Mouse (Mus musculus) skeletal muscle tissue, adult 2 months (tissue): ENCODE measurements around the gene Gm10053.
"Not testable (repeated sequence)": the region's sequence is repeated elsewhere in the genome, so short reads cannot be mapped to it uniquely, and the experiment has no call there.

ENCODE experiments used
- DNase-seq: peaks from one replicate; pipeline ENCODE4 v3.0.0-alpha.2; 2012; ENCODE audit warnings: low read depth, low spot score

The Gm10053 gene

DNA sequence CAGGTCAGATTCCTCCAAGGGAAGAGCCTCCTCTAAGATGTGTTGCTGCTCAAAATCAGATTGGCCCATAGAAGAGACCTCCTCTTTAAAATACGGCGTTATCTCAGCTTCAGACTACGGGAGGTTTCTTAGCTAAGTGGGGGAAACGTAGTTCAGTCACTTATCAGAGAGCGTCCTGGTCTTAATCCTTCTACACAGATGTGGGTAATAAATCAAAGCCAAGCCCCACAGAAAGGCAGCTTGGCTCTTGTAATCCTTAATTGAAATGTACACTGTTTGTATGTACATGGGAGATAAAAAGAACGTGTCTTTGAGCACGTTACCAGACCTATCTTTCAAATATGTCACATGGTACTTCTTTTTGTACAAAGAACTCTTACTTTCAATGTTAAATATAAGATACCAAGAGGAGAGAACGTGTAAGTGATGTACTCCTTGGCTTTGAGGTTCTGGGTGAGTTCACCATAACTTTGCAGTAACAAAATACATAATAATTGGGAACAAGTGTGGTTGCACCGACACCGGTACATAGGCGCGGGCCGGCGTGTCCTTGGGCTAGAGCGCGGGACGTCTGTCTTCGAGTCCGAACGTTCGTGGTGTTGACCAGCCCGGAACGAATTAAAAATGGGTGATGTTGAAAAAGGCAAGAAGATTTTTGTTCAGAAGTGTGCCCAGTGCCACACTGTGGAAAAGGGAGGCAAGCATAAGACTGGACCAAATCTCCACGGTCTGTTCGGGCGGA, at the start of gene Gm10053:
Gene Gm10053, plus strand, starts transcription at position 558 of the 742 bp plus-strand sequence.
- DNase-seq, result not testable (repeated sequence)

DNA sequence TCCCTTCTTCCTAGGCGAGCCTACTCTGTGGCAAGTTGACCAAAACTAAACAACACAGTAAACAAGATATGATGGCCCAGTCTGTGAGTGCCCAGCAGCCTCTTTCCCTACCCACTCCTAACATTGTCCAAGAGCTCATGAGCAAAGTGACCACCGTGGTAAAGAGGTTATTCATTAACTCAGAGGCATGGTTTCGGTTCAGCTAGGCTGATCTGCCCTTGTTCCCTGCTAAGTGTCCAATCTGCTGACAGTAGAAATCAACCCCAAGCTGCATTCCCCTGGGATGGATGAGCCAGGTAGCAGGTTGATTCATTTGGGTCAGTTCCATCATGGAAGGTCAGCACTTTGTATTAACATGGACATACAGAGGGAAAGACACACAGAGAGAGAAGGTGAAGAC, 33.4 kb upstream of the Gm10053 start:
- DNase-seq, result no peak

GRCm38 (mm10) chr19:24845007-24845546, 30.4 kb upstream of the Gm10053 start:
- no peak for DNase-seq

GRCm38 (mm10) chr19:24848345-24848744, 27.1 kb upstream of the Gm10053 start:
- no peak for DNase-seq

GRCm38 (mm10) chr19:24848844-24849243, 26.6 kb upstream of the Gm10053 start:
- no peak for DNase-seq

DNA sequence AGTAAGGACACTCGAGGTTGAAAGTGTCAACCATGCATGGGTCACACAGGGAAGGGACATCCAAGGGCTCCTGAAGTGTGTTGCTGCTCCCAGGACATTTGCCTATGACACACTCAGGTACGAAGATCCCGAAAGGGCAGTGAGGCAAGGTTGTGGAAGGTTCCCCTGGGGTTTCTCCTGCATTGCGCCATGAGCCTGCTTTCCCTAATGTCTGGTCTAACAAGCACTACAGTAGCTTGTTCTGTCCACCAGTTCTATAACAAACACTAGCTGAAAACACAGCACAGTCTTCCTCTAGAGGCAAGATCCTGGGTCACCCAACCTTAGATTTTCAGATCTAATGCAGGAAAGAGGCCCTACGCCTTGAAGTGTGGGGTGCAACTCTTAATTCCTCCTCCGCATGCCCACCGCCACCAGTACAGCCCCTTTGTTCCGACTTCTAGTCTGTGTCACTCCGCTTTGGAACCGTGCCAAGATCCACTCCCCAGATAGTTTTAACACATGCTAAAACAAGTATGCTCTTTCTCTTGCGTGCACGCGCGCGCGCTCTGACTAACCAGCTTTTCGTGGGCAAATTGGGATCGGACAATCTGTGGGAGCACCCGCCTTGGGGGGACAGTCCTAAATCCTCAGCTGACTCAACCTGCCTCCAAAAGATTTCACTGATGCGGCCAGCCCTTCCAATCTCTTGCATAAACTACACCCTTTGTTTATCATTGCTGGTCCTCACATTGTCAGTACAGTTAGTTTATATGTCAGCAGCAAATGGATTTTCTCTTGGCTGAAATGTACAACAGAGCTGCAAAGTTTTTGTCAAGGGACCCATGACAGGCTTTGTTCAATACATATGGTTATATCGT, 23.8 kb upstream of the Gm10053 start:
- DNase-seq, result peak; percentile 28

DNA sequence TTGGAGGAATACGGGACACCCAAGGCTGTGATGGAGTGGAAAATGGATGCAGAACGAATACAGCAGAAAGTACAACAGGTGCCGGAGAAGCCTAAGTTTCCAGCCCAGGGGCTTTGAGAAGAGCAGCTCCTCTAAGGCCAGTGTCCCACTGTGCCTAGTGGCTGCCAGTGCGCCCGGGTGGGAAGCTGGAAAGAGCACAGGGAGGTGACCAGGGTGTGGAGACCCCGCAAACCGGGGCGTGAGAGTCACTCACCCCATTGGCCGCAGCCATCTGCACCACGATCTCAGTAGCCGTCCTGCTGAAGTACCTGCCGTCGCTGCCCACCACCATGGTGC, 14.2 kb upstream of the Gm10053 start:
- DNase-seq, result no peak

DNA sequence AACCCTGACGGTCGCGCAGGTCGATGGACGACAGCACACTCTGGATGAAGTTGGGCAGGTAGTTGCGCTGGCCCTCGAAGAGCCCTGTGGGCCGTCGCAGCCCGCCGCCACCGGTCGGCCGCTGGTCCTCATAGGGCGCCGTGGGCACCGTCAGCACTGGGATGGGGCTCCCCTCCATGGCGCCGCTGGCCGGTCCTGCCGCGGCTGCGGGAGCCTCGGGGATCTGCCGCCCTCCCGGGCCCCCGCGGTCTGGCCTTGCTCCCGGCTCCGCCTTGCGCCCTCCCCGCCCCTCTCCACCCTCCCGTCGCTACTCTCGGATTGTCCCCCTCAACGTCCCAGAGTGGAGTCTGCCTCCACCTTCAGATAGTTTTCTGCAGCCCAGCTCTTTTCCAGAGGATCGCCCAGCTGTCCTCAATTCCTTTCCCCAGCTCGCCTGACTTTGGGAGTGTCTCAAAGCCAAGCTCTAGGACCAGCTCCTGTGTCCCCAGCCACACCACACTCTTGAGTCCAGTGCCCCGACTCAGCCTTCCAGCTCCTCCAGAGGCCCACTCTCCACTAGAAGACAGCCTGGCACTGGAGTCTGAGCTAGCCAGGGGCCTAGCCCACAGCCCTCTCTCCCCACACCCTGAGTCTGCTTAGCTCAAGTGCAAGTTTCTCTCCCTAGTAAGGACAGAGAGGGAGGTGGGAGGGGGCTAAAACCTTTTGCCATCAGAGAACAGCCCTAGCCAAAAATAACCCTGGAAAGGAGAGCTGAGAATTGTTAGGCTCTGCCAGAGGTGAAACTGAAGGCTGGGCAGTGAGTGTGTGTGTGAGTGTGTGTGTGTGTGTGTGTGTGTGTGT, 13.7 kb upstream of the Gm10053 start, which contains the start of gene Pgm5:
Gene Pgm5, minus strand, starts transcription at position 244 of the 840 bp plus-strand sequence.
- DNase-seq, result peak; percentile 36

DNA sequence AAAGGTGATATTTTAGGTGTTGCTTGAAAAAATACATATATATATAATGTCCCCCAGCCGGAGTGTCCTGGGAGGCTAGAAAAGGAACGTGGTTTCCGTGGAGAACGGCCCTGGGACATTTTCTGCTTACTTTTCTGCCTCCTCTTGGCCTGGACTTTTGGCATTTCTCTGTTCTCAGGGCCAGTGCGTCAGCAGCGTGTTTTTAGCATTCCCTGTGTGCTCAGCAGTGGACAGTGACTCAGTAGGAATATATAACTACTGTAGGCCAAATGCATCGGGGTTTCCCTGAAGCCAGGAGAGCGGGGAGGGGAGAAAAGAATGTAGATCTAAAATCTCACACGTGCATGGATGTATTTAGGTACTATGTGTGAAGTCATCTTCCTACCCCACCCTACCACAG, 10.1 kb upstream of the Gm10053 start:
- DNase-seq, result no peak

DNA sequence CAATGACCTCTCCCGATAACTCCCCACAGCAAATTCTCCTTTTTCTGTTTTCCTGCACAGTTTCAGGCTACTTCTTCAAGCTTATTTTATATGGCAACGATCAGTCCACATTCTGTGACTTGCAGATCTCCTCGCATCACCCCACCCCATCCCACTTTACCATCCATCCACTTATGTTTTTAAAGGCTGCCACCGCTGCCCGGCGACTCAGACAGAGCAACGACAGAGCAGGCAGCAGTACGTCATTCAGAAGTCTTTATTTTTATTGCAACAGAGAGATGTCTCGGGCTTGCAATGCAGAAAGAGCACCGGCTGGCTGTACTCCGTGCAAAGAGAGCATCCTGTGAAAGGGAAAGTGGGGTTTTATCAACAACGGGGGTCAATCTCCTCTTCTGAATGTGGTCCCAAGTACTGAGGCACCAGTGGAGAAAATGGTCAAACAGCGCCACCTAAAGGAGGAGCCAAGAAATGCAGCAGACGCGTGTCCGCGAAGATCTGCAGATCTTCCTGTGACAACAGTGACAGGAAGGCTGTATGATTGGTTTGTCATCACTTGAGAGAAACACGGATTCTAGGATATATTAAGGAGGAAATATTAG, 4.3 kb upstream of the Gm10053 start:
- peak; percentile 51 for DNase-seq

DNA sequence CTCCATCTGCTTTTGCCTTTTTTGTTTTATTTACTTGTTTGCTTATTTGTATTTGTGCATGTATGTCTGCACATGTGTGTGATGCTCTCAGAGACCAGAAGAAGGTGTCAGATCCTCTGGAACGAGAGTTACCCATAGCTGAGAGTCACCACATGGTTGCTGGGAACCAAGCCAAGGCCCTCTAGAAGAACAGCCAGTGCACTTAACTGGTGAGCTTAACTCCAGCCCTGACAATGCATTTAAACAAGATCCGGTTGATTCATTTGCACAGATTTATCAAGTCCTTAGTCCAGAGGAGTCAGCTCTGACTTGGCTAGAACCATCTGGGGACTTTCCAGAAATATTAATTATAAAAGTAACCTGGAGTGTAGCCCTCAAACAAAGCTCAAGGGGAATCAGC, 1.6 kb upstream of the Gm10053 start:
- DNase-seq, result no peak

GRCm38 (mm10) chr19:24881237-24881636, 5.8 kb downstream of the Gm10053 start:
- DNase-seq, result no peak

DNA sequence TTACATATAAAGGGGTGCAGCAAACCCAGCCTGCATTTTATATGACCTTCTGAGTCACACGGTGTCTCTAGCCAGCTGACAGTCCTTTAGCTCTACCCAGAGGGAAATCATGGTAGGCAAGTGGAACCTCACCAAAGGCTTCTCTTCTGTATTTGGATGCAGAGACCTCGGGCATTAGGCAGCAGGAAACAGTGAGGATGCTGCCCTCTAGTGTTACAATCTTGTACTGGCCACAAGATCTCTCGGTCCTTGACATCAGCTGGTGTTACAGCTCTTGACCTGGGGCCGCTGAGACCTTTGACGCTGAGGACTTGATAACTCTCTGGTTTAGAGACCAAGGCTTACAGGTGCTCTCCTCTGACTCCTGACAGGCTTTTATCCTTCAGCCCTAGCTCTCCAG, 10.0 kb downstream of the Gm10053 start:
- peak; percentile 25 for DNase-seq

DNA sequence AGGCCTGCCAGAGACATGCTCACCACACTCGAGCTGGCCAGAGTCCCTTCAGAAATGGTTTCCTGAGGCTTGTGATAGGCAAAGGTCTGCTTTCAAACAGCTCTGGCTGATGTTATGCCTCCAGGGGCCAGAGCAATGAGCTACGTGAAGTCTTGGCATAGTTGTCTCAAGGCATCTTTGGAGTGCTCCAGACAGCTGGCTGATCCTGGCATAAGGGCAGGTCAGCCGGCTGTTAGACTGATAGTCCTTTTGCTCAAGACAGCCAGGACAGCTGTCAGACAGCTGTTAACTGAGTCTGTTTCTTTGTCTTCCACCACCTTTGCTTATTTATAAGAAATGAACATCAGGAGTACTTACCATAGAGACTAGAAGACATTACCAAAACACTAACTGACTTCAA, 11.4 kb downstream of the Gm10053 start:
- no peak for DNase-seq

DNA sequence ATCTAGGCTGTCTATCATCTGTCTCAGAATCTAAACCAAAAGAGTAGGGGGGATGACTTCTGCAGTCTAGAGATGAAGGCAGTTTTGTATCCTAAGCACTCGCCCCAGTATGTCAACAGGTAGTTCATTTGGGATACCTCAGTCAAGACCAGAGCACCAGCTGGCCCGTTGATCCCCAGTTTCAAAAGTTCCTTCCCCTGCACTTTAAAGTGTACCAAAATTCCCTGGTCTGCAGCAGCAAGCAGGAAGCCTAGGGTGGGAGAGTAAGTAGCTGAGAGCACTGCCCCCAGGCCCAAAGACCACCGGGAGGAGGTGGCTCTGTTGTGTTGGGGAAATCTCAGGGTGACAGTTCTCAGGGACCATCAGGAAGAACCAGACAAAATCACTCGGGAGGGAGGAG, 21.1 kb downstream of the Gm10053 start:
- no peak for DNase-seq

- DNase-seq, result no peak
Observed at GRCm38 (mm10) chr19:24897006-24897895, 21.8 kb downstream of the Gm10053 start.

DNA sequence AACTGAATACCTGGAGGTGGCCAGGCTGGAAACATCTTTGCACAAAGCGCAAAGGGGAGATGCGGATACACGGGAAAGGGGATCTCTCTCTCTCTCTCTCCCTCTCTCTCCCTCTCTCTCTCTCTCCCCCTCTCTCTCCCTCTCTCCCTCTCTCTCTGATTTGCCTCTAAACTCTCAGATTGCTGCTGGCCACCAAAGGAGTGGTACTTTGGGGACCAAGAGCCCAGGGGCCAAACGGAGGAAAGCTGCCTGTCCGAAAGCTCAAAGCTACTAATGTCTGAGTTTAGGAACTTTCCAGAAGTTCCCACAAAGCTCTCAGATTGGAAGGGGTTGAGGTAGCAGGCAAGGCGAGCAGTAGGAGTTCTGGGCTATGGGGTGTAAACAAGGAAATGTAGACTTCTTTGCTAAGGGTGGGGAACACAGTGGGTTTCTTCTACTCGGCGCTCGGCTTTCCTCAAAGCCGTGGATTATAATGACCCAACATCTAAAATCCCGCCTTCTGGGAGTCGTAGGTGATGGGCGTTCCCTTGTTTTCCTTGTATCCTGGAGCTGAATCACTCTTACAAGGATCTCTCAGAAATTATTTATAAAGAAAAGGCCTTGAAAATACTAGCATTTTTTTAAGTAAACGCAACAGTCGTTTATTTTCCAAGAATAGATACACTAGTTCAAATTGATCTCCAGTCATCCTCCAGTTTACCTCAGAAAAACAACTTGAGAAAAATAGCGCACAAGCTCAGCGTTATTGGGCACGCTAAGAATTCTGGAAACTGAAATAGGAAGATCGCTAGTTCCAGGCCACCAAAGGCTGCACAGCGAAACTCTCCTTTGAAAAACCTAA, 22.6 kb downstream of the Gm10053 start:
- DNase-seq, result no peak

- DNase-seq, result no peak
Observed at GRCm38 (mm10) chr19:24898737-24899577, 23.5 kb downstream of the Gm10053 start.
